Mouse (Mus musculus) embryonic fibroblast, embryonic 13.5 days (primary cell): Measurements from ENCODE around the gene Gm42715. TPM values are rescaled to one million over a fixed set of nuclear protein-coding genes. Genes with fewer than 3 reads are reported as not detected.
"Not testable (repeated sequence)": the region's sequence is repeated elsewhere in the genome, so short reads cannot be mapped to it uniquely, and the experiment has no call there.

Experiments used
- H3K27ac ChIP-seq: 2 replicates; pipeline ENCODE4 v1.5.1; 2012; ENCODE audit warnings: low read length, control low read depth, inconsistent platforms; ENCODE audit not compliant: insufficient read depth
- H3K4me1 ChIP-seq: 2 replicates; pipeline ENCODE4 v1.6.1; 2011; ENCODE audit warnings: low read length; ENCODE audit not compliant: control insufficient read depth, insufficient read depth
- H3K4me3 ChIP-seq: 2 replicates; pipeline ENCODE4 v1.5.1; 2011; ENCODE audit warnings: mild to moderate bottlenecking, control low read depth, low read length; ENCODE audit not compliant: insufficient read depth
- CTCF ChIP-seq: IDR thresholded peaks from 2 replicates; pipeline ENCODE4 v1.5.1; 2011; ENCODE audit warnings: mild to moderate bottlenecking, control low read depth, low read length, moderate library complexity, borderline replicate concordance; ENCODE audit not compliant: insufficient read depth
- POLR2A ChIP-seq: IDR thresholded peaks from 2 replicates; pipeline ENCODE4 v1.6.1; 2011; ENCODE audit warnings: low read depth, mild to moderate bottlenecking, control low read depth, low read length, moderate library complexity
- polyA plus RNA-seq: library from polyadenylated mRNA; stranded (reverse); fragments of >200 nt; gene quantifications from 2 replicates; pipeline ENCODE4 v1.2.4, GENCODE M21; 2011; ENCODE audit warnings: low read depth; ENCODE audit not compliant: missing spikeins, insufficient read length

The Gm42715 gene
- polyA plus RNA-seq, 1 experiment, result 10.3 TPM

GRCm38 (mm10) chr7:127497382-127497781 lies 22.0 kb upstream of the Gm42715 start:
- Histone ChIP-seq H3K4me3 (no peak overlapping the region), H3K4me1 (no peaks in the 10 kb centered on the region), H3K27ac (no peak overlapping the region)
- TF ChIP-seq POLR2A (no peak), CTCF (no peak)

- Histone ChIP-seq H3K4me3 (no peak overlapping the region), H3K27ac (no peak overlapping the region), H3K4me1 (no peaks in the 10 kb centered on the region)
- TF ChIP-seq POLR2A (no peak), CTCF (no peak)
Measured at GRCm38 (mm10) chr7:127498407-127498806, 21.0 kb upstream of the Gm42715 start.

- Histone ChIP-seq H3K4me3 (no peak overlapping the region), H3K27ac (no peak overlapping the region), H3K4me1 (no peaks in the 10 kb centered on the region)
- TF ChIP-seq POLR2A (no peak), CTCF (no peak)
Measured at GRCm38 (mm10) chr7:127508291-127508690, 11.1 kb upstream of the Gm42715 start.

- H3K27ac ChIP-seq, H3K4me1 ChIP-seq: not testable (repeated sequence)
Measured at GRCm38 (mm10) chr7:127509830-127510229, 9.6 kb upstream of the Gm42715 start.

GRCm38 (mm10) chr7:127511241-127511640 lies 8.1 kb upstream of the Gm42715 start:
- Histone ChIP-seq H3K27ac (peak overlapping the region; percentile 38), H3K4me3 (peak overlapping the region; percentile 73), H3K4me1 (peaks cover 2% of the 10 kb centered on the region; the same call in 1 of the 2 replicates)
- TF ChIP-seq POLR2A, result no peak
- TF ChIP-seq CTCF, result no peak

More at GRCm38 (mm10) chr7:127509830-127510229, 9.6 kb upstream of the Gm42715 start:
- H3K4me3 ChIP-seq, result not testable (repeated sequence)

GRCm38 (mm10) chr7:127511808-127512230 lies 7.6 kb upstream of the Gm42715 start, which contains the start of gene Srcap:
Gene Srcap (plus strand): TSS chr7:127511983.
- H3K4me3 ChIP-seq, result peak within 1 kb of the TSS; percentile 73
- TF ChIP-seq CTCF, result no peak
- TF ChIP-seq POLR2A, result peak; percentile 92
- peak within 1 kb of the TSS; percentile 93 for H3K27ac ChIP-seq
- H3K4me1 ChIP-seq, result peaks cover 2% of the 10 kb centered on the region; the same call in 1 of the 2 replicates

- no peak for TF ChIP-seq CTCF
- TF ChIP-seq POLR2A, result peak; percentile 48; the same call in 1 of the 2 replicates
- Histone ChIP-seq H3K4me3 (peak overlapping the region; percentile 73), H3K27ac (peak overlapping the region; percentile 93), H3K4me1 (peaks cover 2% of the 10 kb centered on the region; the same call in 1 of the 2 replicates)
Measured at GRCm38 (mm10) chr7:127512231-127513015, 7.0 kb upstream of the Gm42715 start.

- TF ChIP-seq CTCF (no peak), POLR2A (no peak)
- Histone ChIP-seq H3K27ac (peak overlapping the region; percentile 30), H3K4me1 (peaks cover 2% of the 10 kb centered on the region; the same call in 1 of the 2 replicates), H3K4me3 (peak overlapping the region; percentile 73)
Measured at GRCm38 (mm10) chr7:127513016-127513390, 6.4 kb upstream of the Gm42715 start.

- Histone ChIP-seq H3K27ac (peak overlapping the region; percentile 30; the same call in 1 of the 2 replicates), H3K4me3 (peak overlapping the region; percentile 73), H3K4me1 (peaks cover 2% of the 10 kb centered on the region; the same call in 1 of the 2 replicates)
- TF ChIP-seq CTCF (no peak), POLR2A (no peak)
Measured at GRCm38 (mm10) chr7:127513781-127514180, 5.6 kb upstream of the Gm42715 start.

GRCm38 (mm10) chr7:127515846-127516245 lies 3.5 kb upstream of the Gm42715 start:
- TF ChIP-seq CTCF (no peak), POLR2A (no peak)
- H3K4me1 ChIP-seq, result peaks cover 2% of the 10 kb centered on the region; the same call in 1 of the 2 replicates
- H3K27ac ChIP-seq, result no peak overlapping the region
- no peak overlapping the region for H3K4me3 ChIP-seq
